Mouse (Mus musculus): ENCODE data around the gene Fhit.

DNA sequence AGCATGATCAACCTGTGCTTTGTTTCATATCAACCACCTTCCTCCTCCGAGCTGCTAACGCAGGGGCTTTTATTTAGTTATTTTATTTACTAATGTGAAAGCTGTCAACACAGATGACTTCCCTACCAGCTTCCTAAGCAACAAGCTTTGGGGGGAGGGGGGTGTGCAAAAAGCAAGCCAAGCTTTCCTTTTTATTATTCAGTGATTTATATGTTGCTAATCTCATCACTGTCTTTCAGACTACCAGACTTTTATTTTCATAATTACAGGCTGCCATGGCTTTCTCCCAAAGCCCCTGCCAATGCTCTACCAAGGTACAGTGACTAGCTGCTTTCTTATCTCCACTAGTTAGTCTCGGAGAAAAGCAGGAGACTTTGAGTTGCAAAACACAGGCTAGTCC, 1082.8 kb downstream of the Fhit start:
- no peak for TF ChIP-seq CTCF (IDR thresholded peaks at IDR 0.05; ENCODE audit: borderline replicate concordance, extremely low read depth, insufficient read depth, insufficient read length)
- no peak for TF ChIP-seq POLR2A (IDR thresholded peaks at IDR 0.05; ENCODE audit: borderline replicate concordance, extremely low read depth, insufficient read depth, insufficient read length, poor library complexity, severe bottlenecking)
